Mouse (Mus musculus): Measurements from ENCODE around the gene 8030411F24Rik. TPM values are rescaled to one million over a fixed set of nuclear protein-coding genes. Genes with fewer than 3 reads are reported as not detected.

Gene 8030411F24Rik
- total RNA-seq, 4 experiments from 2014 or later: not detected

Other genes with a start within 250 kb of the 8030411F24Rik start
- 10 to 100 TPM; 13.0 to 16.3 (median 14.9) TPM for gene Nxt1, start 109.4 kb upstream of the 8030411F24Rik start, total RNA-seq (2022)
- gene Gzf1, start 101.0 kb upstream of the 8030411F24Rik start, total RNA-seq (2022): 10 to 100 TPM; 28.9 to 34.5 (median 32.9) TPM
- gene Napb, start 49.5 kb upstream of the 8030411F24Rik start, total RNA-seq (2022): 100 to 1,000 TPM; 290 to 344 (median 315) TPM
- 1 to 10 TPM in 2 of 4 experiments, under 1 TPM in 1, not detected in 1; 0.89 to 1.6 (median 1.0) TPM for gene Cstl1, start 31.7 kb upstream of the 8030411F24Rik start, total RNA-seq (2022)
- not detected for gene Cst11, start 10.5 kb upstream of the 8030411F24Rik start, total RNA-seq (2022)
- 1 to 10 TPM; 3.6 to 5.4 (median 4.8) TPM for gene Cst12, start 7.4 kb downstream of the 8030411F24Rik start, total RNA-seq (2022)
- not detected for gene Cst8, start 16.8 kb downstream of the 8030411F24Rik start, total RNA-seq (2022)
- gene Cst13, start 38.1 kb downstream of the 8030411F24Rik start, total RNA-seq (2022): not detected
- not detected for gene Cst9, start 53.1 kb downstream of the 8030411F24Rik start, total RNA-seq (2022)
- not detected for gene 9230104L09Rik, start 83.0 kb downstream of the 8030411F24Rik start, total RNA-seq (2022)
- 1,000 to 10,000 TPM; 2,127 to 4,480 (median 3,140) TPM for gene Cst3, start 93.7 kb downstream of the 8030411F24Rik start, total RNA-seq (2022)
- gene Gm1330, start 221.2 kb downstream of the 8030411F24Rik start, total RNA-seq (2022): not detected
- gene Gm10750, start 235.2 kb downstream of the 8030411F24Rik start, total RNA-seq (2022): not detected

All from layer of hippocampus, adult 8-10 months (tissue).